Mouse (Mus musculus) midbrain, postnatal 0 days (tissue): ENCODE measurements at regions not wholly inside any gene's neighbourhood (a gene's known extent, or its start where the extent isn't known, plus 50 kb on each side); places are given as distances from the start of the nearest gene placed in this dataset.
A peak's percentile ranks its signal among the peaks of the same experiment; 100 is the strongest.

Source experiments
- ATAC-seq: fragments of 200-750 bp; cut with Nextera tagmentation; 2 replicates; pipeline ENCODE4 v1.8.0; 2017; ENCODE audit warnings: moderate number of reproducible peaks, mild to moderate bottlenecking, moderate TSS enrichment, moderate library complexity; ENCODE audit not compliant: low FRiP score
- DNase-seq: peaks from one replicate; pipeline ENCODE4 v3.0.0-alpha.2; 2015; ENCODE audit warnings: low spot score
- H3K27ac ChIP-seq: fragments of 300-500 bp; sonication (generic); 2 replicates; pipeline ENCODE4 v1.5.1; 2014; ENCODE audit warnings: low read depth, mild to moderate bottlenecking, low read length, mixed read lengths
- H3K27me3 ChIP-seq: fragments of 300-500 bp; sonication (generic); 2 replicates; pipeline ENCODE4 v1.6.1; 2014; ENCODE audit warnings: low read length, control low read depth, mixed read lengths; ENCODE audit not compliant: insufficient read depth
- H3K36me3 ChIP-seq: fragments of 300-500 bp; sonication (generic); 2 replicates; pipeline ENCODE4 v1.6.1; 2014; ENCODE audit warnings: low read length, control low read depth, mixed read lengths; ENCODE audit not compliant: insufficient read depth
- H3K4me1 ChIP-seq: fragments of 300-500 bp; sonication (generic); 2 replicates; pipeline ENCODE4 v1.6.1; 2014; ENCODE audit warnings: mild to moderate bottlenecking, control low read depth, antibody characterized with exemption, low read length, mixed read lengths; ENCODE audit not compliant: insufficient read depth
- H3K4me2 ChIP-seq: fragments of 300-500 bp; sonication (generic); 2 replicates; pipeline ENCODE4 v1.6.1; 2014; ENCODE audit warnings: low read depth, mild to moderate bottlenecking, low read length, mixed read lengths; ENCODE audit not compliant: poor library complexity, severe bottlenecking
- H3K4me3 ChIP-seq: fragments of 300-500 bp; sonication (generic); 2 replicates; pipeline ENCODE4 v1.5.1; 2014; ENCODE audit warnings: low read depth, mild to moderate bottlenecking, low read length, moderate library complexity
- H3K9ac ChIP-seq: fragments of 300-500 bp; sonication (generic); replicated peaks from 2 replicates; pipeline ENCODE4 v1.6.1; 2014; ENCODE audit warnings: mild to moderate bottlenecking, low read length, moderate library complexity, mixed read lengths; ENCODE audit not compliant: poor library complexity, severe bottlenecking
- H3K9me3 ChIP-seq: fragments of 300-500 bp; sonication (generic); 2 replicates; pipeline ENCODE4 v1.6.1; 2016; ENCODE audit warnings: low read length, control low read depth
- CTCF ChIP-seq: IDR thresholded peaks from 2 replicates; pipeline ENCODE4 v1.5.1; 2016; ENCODE audit warnings: antibody characterized with exemption, mild to moderate bottlenecking
- WGBS: fragments of 180-500 bp; shearing (Covaris S2); extraction: QIAGEN DNeasy Blood & Tissue Kit; methylation state at CpG from one replicate; pipeline ENCODE4 v1.1.7; 2014; 5-methylcytosine and 5-hydroxymethylcytosine counted together

DNA sequence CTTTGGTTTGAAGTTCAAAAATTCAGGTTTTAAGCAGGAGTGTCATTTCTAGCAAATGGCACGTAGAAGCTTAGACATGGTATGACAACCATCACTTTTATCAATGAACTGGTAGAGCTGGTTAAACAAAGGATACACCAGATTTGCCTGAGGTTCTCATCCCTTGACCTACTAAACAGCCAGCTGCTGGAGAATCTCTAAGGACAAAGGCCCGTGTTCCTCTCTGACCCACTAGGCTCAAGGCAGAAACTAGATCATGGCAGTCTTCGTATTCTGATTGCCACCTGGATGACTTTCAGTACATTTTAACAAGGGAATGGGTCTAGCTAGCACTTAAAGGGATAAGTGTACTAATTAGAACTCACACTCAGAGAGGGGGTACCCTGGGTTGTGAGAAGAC, 155.2 kb upstream of the Bcl6 start:
- TF ChIP-seq CTCF, result no peak
- no peaks in the 10 kb centered on the region for H3K9me3 ChIP-seq
- no peak overlapping the region for H3K27ac ChIP-seq
- H3K4me1 ChIP-seq, result no peaks in the 10 kb centered on the region
- H3K36me3 ChIP-seq, result no peaks in the 10 kb centered on the region
- DNase-seq (no peak), ATAC-seq (no peak)
- H3K4me3 ChIP-seq, result no peak overlapping the region
- no peaks in the 10 kb centered on the region for H3K27me3 ChIP-seq
- no peak overlapping the region for H3K9ac ChIP-seq
- 87% methylated on average over 3 of the region's 3 CpGs for WGBS
- no peak overlapping the region for H3K4me2 ChIP-seq

DNA sequence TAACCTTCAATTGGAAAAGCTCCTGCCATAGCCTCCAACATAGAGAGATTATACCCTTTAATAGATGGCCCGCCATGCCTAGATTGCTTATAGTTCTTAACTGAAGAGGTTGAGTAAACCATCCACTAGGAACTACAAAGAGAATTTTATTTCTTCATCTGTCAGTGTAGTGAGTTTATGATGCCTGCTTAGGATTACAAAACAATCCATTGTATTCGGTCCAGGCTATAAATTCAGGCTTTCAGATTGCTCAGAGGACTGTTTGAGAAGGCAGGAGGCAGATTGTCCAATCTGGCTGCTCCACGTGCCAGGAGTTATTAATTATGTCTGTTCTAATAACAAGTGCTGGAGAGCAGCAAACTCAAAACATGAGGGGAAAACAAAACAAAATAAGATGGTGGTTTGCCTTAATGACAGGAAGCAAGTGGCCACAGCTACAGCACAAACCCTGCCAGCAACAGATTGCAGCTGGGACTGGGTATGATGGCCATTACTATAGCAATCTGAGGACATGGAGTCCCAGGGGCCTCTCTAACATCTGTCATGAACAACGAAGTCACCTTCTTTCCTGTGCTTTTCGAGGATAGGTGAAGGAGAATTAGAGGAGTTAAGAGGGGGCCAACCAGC, 154.4 kb upstream of the Bcl6 start:
- no peak for ATAC-seq
- H3K4me3 ChIP-seq, result no peak overlapping the region
- no peaks in the 10 kb centered on the region for H3K36me3 ChIP-seq
- no peak overlapping the region for H3K4me2 ChIP-seq
- no peaks in the 10 kb centered on the region for H3K9me3 ChIP-seq
- DNase-seq, result peak; percentile 17
- 75% methylated on average over 5 of the region's 5 CpGs for WGBS
- no peak for TF ChIP-seq CTCF
- no peak overlapping the region for H3K9ac ChIP-seq
- no peaks in the 10 kb centered on the region for H3K4me1 ChIP-seq
- H3K27ac ChIP-seq, result no peak overlapping the region
- no peaks in the 10 kb centered on the region for H3K27me3 ChIP-seq

DNA sequence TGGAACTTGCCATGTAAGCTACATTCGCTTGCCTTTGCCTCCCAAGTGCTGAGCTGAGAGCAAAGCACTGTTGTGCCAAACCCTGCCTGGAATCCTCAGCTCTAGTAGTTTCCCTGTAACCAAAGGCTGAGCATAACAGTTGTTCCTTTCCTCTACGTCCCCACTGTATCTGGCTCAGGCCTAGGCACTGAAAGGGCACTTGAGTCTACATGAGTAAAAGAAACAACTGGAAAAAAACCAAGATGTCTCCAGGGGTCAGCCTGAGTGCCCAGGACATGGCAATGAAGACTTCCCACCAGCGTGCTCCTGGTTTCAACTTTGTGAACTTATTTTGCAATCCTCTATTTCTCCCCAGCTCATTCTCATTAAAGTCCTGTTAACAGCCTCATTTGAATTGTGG, 150.5 kb upstream of the Bcl6 start:
- TF ChIP-seq CTCF, result no peak
- Histone ChIP-seq H3K4me2 (no peak overlapping the region), H3K27ac (no peak overlapping the region), H3K27me3 (no peaks in the 10 kb centered on the region), H3K4me3 (no peak overlapping the region), H3K36me3 (no peaks in the 10 kb centered on the region), H3K4me1 (no peaks in the 10 kb centered on the region), H3K9me3 (no peaks in the 10 kb centered on the region), H3K9ac (no peak overlapping the region)
- DNase-seq (no peak), ATAC-seq (no peak)
- 90% methylated on average over 3 of the region's 3 CpGs for WGBS

DNA sequence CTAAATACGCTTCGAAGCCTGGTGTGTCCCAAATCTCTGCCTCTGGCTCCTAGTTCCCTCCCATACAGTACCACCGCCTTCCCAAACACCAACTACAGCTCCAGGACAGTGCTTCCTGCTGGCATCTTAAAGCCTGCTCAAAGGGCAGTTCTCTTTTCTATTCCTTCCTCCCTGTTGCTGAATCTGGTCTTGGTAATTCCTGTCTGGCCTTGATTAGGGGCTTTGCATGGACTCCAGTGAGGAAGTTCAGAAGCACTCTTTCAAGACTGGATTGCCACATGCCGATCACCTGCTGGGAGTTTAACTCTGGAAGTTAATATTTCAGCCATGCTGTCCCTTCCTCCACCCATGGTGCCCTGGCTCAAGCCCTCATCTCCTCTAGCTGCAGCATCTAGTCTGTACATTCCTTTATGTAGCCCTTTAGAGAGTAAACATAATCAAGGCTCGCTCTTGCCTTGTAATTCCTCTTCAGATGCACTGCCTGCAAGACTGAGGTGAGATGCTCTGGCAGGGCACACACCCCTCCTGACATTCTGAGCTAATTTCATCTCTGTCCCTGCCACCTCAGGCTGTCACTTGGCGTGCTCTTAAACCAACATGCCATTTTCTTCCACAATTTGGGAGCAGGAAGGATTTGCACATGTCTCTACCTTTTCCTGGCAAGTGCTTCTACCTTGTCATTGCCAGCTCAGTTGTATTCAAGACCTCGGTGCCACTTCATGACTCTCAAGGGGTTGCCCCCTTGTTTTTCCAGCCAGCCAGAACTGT, 148.8 kb upstream of the Bcl6 start:
- 70% methylated on average over 7 of the region's 7 CpGs for WGBS
- TF ChIP-seq CTCF, result no peak
- no peaks in the 10 kb centered on the region for H3K36me3 ChIP-seq
- H3K27me3 ChIP-seq, result no peaks in the 10 kb centered on the region
- DNase-seq (no peak), ATAC-seq (no peak)
- H3K9ac ChIP-seq, result no peak overlapping the region
- H3K27ac ChIP-seq, result no peak overlapping the region
- no peak overlapping the region for H3K4me3 ChIP-seq
- no peaks in the 10 kb centered on the region for H3K4me1 ChIP-seq
- no peaks in the 10 kb centered on the region for H3K9me3 ChIP-seq
- no peak overlapping the region for H3K4me2 ChIP-seq

DNA sequence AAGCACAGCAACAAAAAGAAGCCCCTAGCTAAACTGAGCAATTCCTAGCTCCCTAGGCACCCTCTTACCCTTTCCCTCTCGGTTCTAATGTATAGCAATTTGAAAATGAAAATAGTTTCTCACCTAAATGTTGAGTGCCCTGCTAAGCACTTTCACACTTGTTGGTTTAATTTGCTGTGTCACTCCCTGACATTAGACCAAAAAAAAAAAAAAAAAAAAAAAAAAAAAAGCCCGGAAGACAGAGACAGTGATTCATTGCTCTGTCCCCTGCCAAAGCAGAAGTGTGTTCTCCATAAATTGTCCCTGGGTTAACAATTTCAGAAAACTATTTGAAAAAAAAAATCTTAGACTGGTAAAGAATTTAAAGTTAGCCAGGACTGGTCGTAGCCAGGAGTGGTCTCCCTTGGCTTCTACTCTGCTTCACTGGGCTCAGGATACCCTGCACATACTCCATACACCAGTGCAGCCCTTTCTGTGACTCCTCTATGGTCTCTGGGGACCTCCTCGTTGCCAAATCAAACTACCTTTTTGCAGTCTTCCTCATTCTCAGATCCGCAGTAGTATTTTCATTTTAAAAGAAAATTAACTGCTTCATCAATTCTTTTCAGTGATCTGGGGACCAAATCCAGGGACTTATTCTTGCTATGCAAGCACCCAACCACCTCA, 148.0 kb upstream of the Bcl6 start:
- no peak overlapping the region for H3K27ac ChIP-seq
- H3K4me1 ChIP-seq, result no peaks in the 10 kb centered on the region
- no peaks in the 10 kb centered on the region for H3K9me3 ChIP-seq
- no peak overlapping the region for H3K4me3 ChIP-seq
- no peak overlapping the region for H3K9ac ChIP-seq
- no peak for TF ChIP-seq CTCF
- DNase-seq (no peak), ATAC-seq (no peak)
- H3K36me3 ChIP-seq, result no peaks in the 10 kb centered on the region
- 66% methylated on average over 5 of the region's 5 CpGs for whole genome bisulfite sequencing
- no peaks in the 10 kb centered on the region for H3K27me3 ChIP-seq
- H3K4me2 ChIP-seq, result no peak overlapping the region

DNA sequence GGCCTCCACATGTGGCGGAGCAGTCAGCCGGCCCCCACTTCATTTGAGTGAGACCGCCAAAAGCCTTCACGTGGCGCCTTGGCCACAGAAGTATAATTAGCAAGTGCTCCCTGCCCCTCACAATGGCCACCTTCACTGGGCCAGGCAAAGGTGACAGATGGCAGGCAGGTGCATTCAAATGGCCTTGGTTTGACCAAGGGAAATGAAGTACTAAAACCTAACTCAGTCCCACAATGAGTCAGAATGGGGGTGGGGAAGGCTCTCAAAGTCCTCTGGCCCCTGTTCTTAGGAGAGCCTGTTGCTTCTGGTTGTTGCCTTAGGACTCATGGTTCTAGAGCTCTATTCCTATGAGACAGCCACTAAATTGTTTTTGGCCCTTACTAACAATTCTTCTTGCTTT, 147.2 kb upstream of the Bcl6 start:
- no peak overlapping the region for H3K9ac ChIP-seq
- no peak for DNase-seq
- ATAC-seq, result no peak
- no peak overlapping the region for H3K27ac ChIP-seq
- H3K27me3 ChIP-seq, result no peaks in the 10 kb centered on the region
- H3K4me2 ChIP-seq, result no peak overlapping the region
- no peaks in the 10 kb centered on the region for H3K9me3 ChIP-seq
- no peaks in the 10 kb centered on the region for H3K4me1 ChIP-seq
- TF ChIP-seq CTCF, result no peak
- H3K4me3 ChIP-seq, result no peak overlapping the region
- H3K36me3 ChIP-seq, result no peaks in the 10 kb centered on the region
- WGBS, result 95% methylated on average over 5 of the region's 5 CpGs
